Mouse (Mus musculus): ENCODE results near the gene Trim80. TPM values are rescaled to one million over a fixed set of nuclear protein-coding genes. Genes with fewer than 3 reads are reported as not detected.

Trim80 gene
- total and polyA plus RNA-seq, 3 experiments = not detected

GRCm38 (mm10) chr11:115419531-115420237, 20.7 kb upstream of the Trim80 start, which contains the start of the genes Atp5h and Kctd2:
Gene Atp5h, minus strand, starts transcription at chr11:115419962.
Gene Kctd2, plus strand, starts transcription at chr11:115420128.
- Histone ChIP-seq H3K9me3 (replicated peaks; ENCODE audit: insufficient read depth, low read length) (no peaks in the 10 kb centered on the region), H3K36me3 (ENCODE audit: control insufficient read depth in 1 of 2, insufficient read depth in 2 of 2, low read length in 2 of 2) (peaks cover 0 to 23% of the 10 kb centered on the region in 2 experiments; a peak in 2 of 4 replicates), H3K27me3 (ENCODE audit: control insufficient read depth in 1 of 2, insufficient read depth in 2 of 2, low read length in 2 of 2) (no peaks in the 10 kb centered on the region), H3K79me2 (ENCODE audit: control insufficient read depth, insufficient read depth, low read length, poor library complexity) (peaks cover 30% of the 10 kb centered on the region), H3K27ac (ENCODE audit: control insufficient read depth, low read depth, low read length) (peak within 1 kb of the TSS; percentile 54), H3K4me3 (ENCODE audit: control insufficient read depth in 1 of 2, insufficient read depth in 1 of 2, low read depth in 2 of 2, low read length in 2 of 2) (peak within 1 kb of the TSS; percentile 95 to 97), H3K9ac (ENCODE audit: control insufficient read depth, low read depth, low read length, poor library complexity, severe bottlenecking) (peak within 1 kb of the TSS; percentile 90), H3K4me1 (ENCODE audit: control insufficient read depth in 1 of 2, insufficient read depth in 2 of 2, low read length in 2 of 2) (peaks cover 0 to 18% of the 10 kb centered on the region in 2 experiments; a peak in 3 of 4 replicates)
- DNase-seq (ENCODE audit: low read depth, low spot score) = peak; percentile 99
- TF ChIP-seq SIN3A (IDR thresholded peaks at IDR 0.05; ENCODE audit: low read length) = peak; percentile 86
- peak; percentile 39; the same call in 1 of the 2 replicates for TF ChIP-seq MAZ (IDR thresholded peaks at IDR 0.05; ENCODE audit: low read depth, low read length)
- peak; percentile 52 for TF ChIP-seq ZMIZ1 (IDR thresholded peaks at IDR 0.05; ENCODE audit: low read depth, low read length)
- no peak for TF ChIP-seq MYB (IDR thresholded peaks at IDR 0.05; ENCODE audit: low read depth, low read length)
- no peak for TF ChIP-seq MEF2A (IDR thresholded peaks at IDR 0.05; ENCODE audit: extremely low read depth, insufficient replicate concordance, low read depth, low read length, poor library complexity, severe bottlenecking)
- no peak for TF ChIP-seq GATA1 (IDR thresholded peaks at IDR 0.05; ENCODE audit: low read depth, low read length)
- peak; percentile 80 for TF ChIP-seq ELF1 (IDR thresholded peaks at IDR 0.05; ENCODE audit: low read depth, low read length)
- TF ChIP-seq POLR2A (IDR thresholded peaks at IDR 0.05; ENCODE audit: control insufficient read depth in 1 of 2, insufficient read depth in 1 of 2, low read depth in 1 of 2, low read length in 2 of 2, poor library complexity in 1 of 2) = peak; percentile 96 to 98
- TF ChIP-seq USF1 (IDR thresholded peaks at IDR 0.05; ENCODE audit: low read depth, low read length) = peak; percentile 84
- TF ChIP-seq GABPA (IDR thresholded peaks at IDR 0.05; ENCODE audit: low read depth, low read length) = no peak
- no peak; the same call in 1 of the 2 replicates for TF ChIP-seq MAX (IDR thresholded peaks at IDR 0.05; ENCODE audit: low read length)
- peak; percentile 88 for TF ChIP-seq HCFC1 (IDR thresholded peaks at IDR 0.05; ENCODE audit: low read depth, low read length)
- TF ChIP-seq USF2 (IDR thresholded peaks at IDR 0.05; ENCODE audit: borderline replicate concordance in 1 of 2, insufficient read depth in 1 of 2, low read depth in 1 of 2, low read length in 2 of 2) = no peak
- TF ChIP-seq BHLHE40 (IDR thresholded peaks at IDR 0.05; ENCODE audit: borderline replicate concordance, low read depth, low read length) = no peak
- TF ChIP-seq POLR2AphosphoS5 (IDR thresholded peaks at IDR 0.05; ENCODE audit: borderline replicate concordance, low read depth, low read length) = no peak
- TF ChIP-seq TCF12 (IDR thresholded peaks at IDR 0.05; ENCODE audit: low read depth, low read length) = peak; percentile 70
- no peak for TF ChIP-seq RCOR1 (IDR thresholded peaks at IDR 0.05; ENCODE audit: low read depth, low read length)
- TF ChIP-seq CTCF (IDR thresholded peaks at IDR 0.05 in 2 of 3, conservative IDR thresholded peaks at IDR 0.05 in 1 of 3; ENCODE audit: control insufficient read depth in 1 of 3, insufficient read depth in 1 of 3, low read depth in 2 of 3, low read length in 3 of 3, poor library complexity in 1 of 3, severe bottlenecking in 1 of 3) = no peak
- peak; percentile 55 for TF ChIP-seq CHD2 (IDR thresholded peaks at IDR 0.05; ENCODE audit: low read length)
- TF ChIP-seq MYC (IDR thresholded peaks at IDR 0.05; ENCODE audit: low read depth, low read length) = 0 out of 2 replicates have a peak, but pooled peaks have one; percentile 47
- TF ChIP-seq UBTF (IDR thresholded peaks at IDR 0.05; ENCODE audit: borderline replicate concordance, insufficient read depth, low read depth, low read length) = no peak
- no peak for TF ChIP-seq EP300 (IDR thresholded peaks at IDR 0.05; ENCODE audit: low read depth in 1 of 2, low read length in 2 of 2)
- peak; percentile 86 for TF ChIP-seq NRF1 (IDR thresholded peaks at IDR 0.05; ENCODE audit: insufficient read depth, low read depth, low read length, poor library complexity, severe bottlenecking)
- no peak for TF ChIP-seq ZNF384 (IDR thresholded peaks at IDR 0.05; ENCODE audit: low read depth, low read length)
- TF ChIP-seq NELFE (IDR thresholded peaks at IDR 0.05; ENCODE audit: low read depth, low read length) = peak; percentile 95
- peak; percentile 63 for TF ChIP-seq MXI1 (IDR thresholded peaks at IDR 0.05; ENCODE audit: low read depth, low read length)
- TF ChIP-seq TAL1 (IDR thresholded peaks at IDR 0.05; ENCODE audit: low read length) = no peak
- peak; percentile 96 for TF ChIP-seq POLR2AphosphoS2 (IDR thresholded peaks at IDR 0.05; ENCODE audit: low read length)
- TF ChIP-seq ZKSCAN1 (IDR thresholded peaks at IDR 0.05; ENCODE audit: low read depth, low read length) = no peak
- TF ChIP-seq MAFK (IDR thresholded peaks at IDR 0.05; ENCODE audit: borderline replicate concordance, low read depth, low read length) = no peak
- peak; percentile 98; the same call in 1 of the 2 replicates for TF ChIP-seq CHD1 (IDR thresholded peaks at IDR 0.05; ENCODE audit: low read depth, low read length)
- peak; percentile 76; the same call in 1 of the 2 replicates for TF ChIP-seq KAT2A (conservative IDR thresholded peaks at IDR 0.05; ENCODE audit: low read depth, low read length)
- peak; percentile 86 for TF ChIP-seq TBP (IDR thresholded peaks at IDR 0.05; ENCODE audit: low read depth, low read length)
- TF ChIP-seq SMC3 (IDR thresholded peaks at IDR 0.05; ENCODE audit: low read depth, low read length) = no peak
- TF ChIP-seq ZC3H11A (IDR thresholded peaks at IDR 0.05; ENCODE audit: low read depth, low read length) = no peak
- no peak for TF ChIP-seq JUND (IDR thresholded peaks at IDR 0.05; ENCODE audit: low read depth, low read length)
